Mouse (Mus musculus) C2C12 (cell line): ENCODE data around the gene Pdpk1.

Experiments used
- CEBPB ChIP-seq: IDR thresholded peaks from one replicate; pipeline ENCODE4 v1.6.1; 2011; ENCODE audit warnings: low read depth, mild to moderate bottlenecking, control low read depth, moderate library complexity
- CTCF ChIP-seq: IDR thresholded peaks from one replicate; pipeline ENCODE4 v1.5.1; 2011; ENCODE audit not compliant: control insufficient read depth, insufficient read depth, insufficient read length
- MAX ChIP-seq: IDR thresholded peaks from one replicate; pipeline ENCODE4 v1.6.1; 2011; ENCODE audit warnings: mild to moderate bottlenecking, control low read depth

DNA sequence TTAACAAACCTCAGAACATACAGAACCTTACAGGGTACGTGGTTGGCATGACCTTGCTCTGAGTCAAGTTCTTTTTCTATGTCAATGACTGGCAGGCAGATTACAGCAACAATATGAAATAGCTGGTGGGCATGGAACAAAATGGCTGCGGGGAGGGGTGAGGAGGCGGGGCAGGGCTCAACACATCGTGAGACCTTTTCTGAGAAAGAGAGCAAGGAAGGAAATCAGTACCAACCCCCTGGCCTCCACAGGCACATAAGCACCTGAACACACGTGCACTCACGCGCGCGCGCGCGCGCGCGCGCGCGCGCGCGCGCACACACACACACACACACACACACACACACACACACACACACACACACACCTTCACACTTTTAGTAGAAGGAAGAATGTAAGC, 120.2 kb downstream of the Pdpk1 start:
- TF ChIP-seq CTCF (no peak), CEBPB (no peak), MAX (no peak)
